Mouse (Mus musculus) WW6 (cell line): ENCODE results near the gene Slc41a3.

Experiments
- DNase-seq: peaks from one replicate; pipeline ENCODE4 v3.0.0-alpha.2; 2013; ENCODE audit warnings: low read depth, low spot score

The Slc41a3 gene

DNA sequence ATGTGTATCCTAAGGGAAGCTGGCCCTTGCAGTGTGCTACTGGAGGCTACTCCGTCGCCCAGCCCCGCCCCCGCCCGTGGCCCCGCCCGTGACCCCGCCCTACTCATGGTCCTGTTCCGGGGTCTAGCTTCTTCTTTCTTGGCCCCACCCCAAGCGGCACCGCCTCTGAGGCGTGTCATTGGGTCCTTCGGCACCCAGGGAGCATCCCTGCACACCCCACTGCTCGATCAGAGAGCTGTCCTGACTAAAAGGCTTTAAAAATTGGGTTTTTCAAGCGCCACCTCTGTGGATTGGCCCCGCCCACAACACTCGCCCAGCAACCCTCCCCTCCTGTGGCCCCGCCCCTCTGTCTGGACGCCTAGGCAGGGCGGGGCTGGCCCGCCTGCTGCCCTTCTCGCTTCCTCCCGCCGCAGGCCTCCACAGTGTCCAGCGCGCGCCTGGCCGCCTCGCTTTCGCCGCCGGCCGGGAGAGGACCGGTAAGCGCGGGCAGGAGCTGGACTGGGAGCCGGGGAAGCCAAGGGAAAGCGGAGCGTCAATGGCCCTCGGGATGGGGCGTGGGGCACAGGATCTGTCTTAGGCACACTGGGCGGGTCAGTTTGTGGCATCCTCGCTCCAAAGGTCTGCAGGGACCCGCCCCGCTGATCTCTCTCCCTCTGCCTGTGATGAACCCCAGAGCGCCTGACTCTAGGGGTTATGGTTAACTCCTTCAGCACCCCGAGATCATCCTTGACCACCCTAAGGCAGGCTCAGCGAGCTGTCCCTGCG is at the start of gene Slc41a3:
Gene Slc41a3 (plus strand): TSS at position 193 of the 765 bp plus-strand sequence.
- peak; percentile 33 for DNase-seq

DNA sequence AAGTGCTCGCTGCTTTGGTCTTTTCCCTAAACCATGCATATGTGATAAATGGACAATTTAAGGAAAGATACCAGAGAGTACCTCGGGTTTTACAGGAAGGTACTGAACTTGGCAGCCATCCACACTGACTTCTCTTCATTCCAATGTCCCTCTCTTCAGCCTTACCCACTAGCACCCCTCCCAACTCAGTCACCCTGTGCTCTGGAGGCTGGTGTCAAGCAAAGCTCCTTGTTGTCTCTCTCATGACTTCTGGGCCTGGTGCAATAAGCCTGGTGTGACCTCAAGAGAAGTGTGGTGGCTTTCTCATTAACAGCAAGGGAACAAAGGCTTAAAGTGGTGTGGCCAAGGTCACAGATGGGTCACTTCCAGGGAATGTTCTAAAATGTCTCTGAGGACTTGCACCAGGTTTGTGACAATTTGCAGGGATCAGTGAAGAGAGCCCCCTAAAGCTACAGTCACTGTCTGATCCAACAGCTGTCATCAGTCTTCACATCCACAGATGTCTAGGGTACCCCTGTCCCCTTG is 47.9 kb upstream of the Slc41a3 start:
- DNase-seq: no peak

DNA sequence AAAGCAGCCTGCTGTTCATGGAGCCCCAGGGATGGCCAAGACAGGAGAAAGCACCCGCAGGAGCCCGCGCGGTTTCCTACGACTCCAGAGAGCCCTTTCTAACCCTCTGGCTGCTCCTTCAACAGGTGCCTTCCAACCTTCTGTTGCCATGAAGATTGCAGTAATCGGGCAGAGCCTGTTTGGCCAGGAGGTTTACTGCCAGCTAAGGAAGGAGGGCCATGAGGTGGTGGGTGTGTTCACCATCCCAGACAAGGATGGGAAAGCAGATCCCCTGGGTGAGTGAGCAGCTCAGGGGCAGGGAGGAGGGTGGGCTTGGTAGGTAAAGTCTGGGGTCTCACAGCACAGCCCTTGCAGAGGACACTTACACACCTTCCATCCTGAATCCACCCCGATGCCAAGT is 47.4 kb upstream of the Slc41a3 start:
- no peak for DNase-seq

DNA sequence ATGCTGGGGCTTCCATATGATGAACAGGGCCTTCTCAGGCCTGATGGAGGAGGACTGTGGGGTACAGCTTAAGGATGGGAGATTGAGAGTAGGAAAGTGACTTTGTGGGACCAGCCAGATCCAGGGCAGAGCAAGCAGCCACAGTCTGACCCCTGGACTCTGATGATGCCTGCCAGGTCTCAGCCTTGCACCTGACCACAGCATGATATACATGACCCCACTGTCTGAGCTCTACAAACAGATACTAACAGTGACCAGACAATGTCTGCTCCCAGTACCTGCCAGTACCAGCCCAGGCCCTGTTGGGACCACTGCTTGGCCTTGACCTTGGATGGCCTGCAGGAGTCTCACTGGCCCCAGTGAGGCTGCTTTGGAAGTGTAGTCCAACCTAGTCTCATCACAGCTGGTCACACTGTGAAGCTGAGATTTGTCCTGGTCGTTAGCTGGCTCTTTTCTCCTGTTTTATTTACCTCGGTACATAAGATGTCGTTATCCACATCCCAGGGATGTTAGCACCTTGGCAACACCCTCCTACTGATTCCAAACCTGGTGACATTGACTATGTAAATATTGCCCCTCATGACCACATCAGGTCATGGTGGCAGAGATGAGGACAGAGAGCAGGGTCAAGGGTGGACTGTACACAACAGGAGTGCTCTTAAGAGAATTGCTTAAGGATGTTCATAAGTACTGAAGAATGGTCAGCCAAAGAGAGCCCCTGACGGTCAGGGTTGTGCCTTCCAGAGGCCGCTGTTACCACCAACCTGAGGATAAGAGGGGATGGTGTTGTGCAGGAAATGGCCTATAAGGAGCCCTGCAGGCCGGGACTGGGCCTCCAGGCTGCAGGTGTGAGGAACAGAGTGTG is 46.5 kb upstream of the Slc41a3 start:
- no peak for DNase-seq

DNA sequence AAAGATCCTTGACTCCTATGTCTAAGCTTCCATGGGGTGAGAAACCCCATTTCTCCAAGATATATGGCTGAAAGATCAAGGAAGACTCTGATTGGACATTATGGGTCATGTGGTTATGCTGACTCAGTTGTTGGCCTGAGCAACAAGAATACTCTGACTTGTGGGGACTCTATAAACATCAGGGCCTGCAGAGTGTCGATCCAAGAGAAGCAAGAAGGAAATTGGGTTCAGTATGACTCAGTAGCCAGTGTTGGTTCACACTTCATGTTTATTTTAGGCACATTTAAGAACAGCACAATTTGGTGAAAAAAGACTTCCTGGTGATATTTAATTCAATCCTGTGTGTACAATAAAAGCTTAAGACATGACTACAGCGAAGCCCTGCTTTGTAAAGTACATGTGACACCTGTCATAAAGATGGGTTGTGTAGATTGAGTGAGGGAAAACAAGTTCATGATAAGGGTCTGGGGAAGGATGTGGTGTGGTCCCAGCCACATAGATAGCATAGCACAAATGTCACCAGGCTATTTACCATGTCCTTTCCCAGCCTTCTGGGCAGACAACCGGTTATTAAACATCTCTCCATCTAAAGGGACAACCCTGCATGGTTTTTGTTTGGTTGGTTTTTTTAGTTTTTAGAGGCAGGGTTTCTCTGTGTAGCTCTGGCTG is 44.0 kb upstream of the Slc41a3 start:
- DNase-seq: no peak

DNA sequence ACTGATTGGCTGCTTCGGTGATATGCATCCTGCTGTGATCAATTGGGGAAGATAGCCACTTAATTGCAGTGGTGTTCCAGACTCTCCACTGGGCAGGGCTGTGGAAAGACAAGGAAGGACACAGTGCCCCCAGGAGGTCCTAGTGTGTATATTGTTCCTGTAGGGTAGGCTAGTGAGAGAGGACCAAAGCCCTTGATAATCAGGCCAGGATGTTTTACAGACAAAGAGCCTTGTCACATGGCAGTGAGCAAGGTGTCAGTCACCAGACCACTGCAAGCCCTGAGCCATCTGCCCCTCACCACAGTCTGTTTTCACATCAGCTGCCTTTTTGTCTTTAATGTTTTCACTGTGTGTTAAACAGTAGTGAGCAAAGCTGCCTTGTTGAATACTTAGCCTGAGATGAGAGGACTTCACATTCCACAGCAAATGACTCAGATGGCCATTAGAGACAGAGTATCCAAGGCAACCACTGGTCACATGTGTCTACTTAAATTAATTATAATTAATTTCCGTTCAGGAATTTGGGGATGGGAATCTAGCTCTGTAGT is 43.2 kb upstream of the Slc41a3 start:
- no peak for DNase-seq

DNA sequence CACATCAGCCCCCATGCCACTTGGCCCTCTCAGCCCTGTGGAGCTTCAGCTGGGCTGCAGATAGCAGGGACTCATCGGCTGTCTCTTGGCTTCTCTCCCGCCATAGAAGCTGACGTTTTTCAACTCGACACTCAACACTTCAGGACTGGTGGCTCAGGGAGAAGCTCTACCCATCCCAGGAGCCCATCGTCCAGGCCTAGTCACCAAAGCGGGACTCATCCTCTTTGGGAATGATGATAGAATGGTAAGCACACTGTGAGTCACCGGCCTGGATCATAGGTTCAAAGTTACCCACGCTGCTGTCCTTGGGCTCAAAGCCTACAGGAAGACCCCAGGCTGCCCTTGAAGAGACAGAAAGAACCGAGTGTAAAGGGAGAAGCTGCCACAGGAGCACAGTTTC is 40.3 kb upstream of the Slc41a3 start:
- DNase-seq: no peak

DNA sequence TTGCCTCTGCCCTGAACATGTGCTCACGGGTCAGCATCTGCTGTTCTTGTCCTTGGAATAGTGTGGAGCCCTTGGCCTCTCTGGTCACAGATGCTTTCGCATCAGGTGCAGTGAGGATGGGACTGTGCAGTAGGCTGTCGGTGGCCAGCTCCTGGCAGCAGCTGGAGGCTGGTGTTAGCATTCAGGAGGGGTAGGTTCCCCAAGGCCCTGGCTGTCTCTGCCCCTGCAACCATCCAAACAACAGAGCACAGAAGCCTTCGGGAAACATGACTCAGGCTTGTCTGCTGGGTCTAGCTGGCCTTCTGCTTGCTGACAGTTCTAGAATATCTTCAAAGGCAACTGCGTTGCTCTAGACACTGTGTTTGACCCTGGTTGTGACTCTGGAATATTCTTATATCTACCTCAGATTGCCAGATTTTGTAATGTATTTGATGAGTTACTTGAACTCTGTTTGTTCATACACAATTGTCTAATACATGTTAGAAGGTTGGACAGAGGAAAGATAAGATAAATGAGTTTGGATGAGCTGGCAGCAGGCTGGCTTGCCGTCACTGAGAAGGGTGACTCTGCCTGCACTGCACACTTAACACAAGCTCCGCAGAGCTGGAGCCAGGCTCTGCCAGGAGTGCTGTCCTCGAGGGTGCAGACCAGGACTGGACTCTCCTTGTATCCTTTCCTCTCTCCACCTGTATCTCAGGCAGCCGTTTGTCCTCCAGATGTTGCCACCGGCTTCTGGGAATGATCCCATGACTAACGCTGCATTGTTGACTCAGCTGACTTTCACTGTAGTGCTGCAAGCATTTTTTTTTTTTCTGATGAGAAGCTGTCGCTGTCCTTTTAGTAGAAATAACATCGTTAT is 38.9 kb upstream of the Slc41a3 start:
- DNase-seq: no peak

DNA sequence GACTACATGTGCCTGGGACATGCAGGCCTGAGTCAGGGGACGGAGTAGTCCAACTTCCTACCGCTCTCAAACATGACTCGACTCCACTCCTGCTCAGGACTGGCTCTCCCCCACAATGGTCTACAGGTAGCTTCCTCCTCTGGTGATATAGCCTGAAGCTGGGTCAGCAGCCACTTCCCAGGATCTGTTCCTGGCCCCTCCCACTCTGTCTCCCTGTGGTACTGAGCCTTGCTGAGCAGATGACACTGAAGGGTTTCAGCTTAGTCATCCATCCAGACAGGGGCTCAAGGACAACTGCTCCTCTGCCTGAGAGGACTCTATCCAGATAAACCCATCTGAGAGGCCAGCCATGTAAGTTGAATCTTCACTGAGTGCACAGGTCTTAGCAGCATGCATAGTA is 37.0 kb upstream of the Slc41a3 start:
- DNase-seq: no peak

DNA sequence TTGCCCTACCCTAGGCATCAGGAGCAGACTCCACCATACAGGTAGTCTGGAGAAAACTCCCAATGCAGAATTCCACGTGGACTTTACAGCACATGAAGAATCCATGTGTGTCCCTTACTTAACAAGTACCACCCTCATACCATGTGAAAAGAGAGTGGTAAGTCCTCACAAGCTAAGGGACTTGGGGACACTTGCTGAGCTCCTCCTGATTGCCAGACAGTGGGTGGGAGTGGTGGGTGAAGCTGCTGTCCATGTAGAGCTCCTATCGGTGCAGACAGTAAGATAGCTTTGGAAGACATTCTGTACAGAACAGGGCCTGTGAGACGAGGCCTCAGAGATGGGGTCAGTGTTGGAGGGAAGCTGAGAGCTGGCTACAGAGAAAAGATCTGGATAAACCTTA is 36.6 kb upstream of the Slc41a3 start:
- no peak for DNase-seq

DNA sequence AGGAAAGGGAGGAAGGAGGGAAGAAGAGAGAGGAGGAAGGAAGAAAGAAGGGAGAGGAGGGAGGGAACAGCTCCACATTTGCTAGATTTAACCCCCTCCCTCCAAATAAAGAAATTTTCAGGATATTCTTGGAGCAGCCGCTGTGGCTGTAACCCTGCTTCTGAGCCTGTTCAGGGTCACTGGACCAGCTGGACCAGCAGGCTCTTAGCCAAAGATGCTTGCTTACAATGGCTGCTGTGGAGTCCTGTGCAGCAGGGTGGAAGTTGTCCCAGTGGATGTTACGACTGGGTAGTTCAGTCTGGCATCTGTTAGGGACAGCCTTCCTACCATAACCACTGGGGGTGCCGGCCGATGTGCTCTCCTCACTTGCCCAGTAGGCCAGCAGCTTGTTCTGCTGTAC is 35.8 kb upstream of the Slc41a3 start:
- no peak for DNase-seq

DNA sequence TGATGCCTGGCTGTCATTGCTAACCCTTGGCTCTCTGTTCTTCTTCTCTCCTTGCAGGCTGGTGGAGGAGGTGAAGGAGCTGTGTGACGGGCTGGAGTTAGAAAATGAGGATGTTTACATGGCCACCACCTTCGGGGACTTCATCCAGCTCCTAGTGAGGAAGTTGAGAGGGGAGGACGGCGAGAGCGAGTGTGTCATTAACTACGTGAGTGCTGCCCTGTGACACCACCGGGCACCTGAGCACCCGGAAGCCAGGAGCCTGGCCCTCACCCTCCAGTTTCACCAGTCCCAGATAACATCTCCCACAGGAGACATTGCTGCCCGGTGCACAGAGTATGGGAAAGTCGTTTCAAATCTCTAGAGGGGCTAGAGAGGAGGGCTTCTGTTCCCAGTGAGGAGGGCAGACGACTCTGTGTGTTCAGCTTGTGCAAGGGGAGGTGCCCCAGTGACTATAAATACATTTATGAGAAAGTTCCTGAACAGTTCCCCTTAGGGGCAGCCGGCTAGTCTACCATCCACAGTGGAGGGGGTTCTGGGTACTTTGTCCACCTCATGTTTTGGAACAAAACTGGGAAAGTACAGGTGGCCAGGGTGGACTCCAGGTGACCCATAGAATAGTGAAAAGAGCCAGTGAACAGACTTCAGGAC is 34.7 kb upstream of the Slc41a3 start:
- DNase-seq: no peak

DNA sequence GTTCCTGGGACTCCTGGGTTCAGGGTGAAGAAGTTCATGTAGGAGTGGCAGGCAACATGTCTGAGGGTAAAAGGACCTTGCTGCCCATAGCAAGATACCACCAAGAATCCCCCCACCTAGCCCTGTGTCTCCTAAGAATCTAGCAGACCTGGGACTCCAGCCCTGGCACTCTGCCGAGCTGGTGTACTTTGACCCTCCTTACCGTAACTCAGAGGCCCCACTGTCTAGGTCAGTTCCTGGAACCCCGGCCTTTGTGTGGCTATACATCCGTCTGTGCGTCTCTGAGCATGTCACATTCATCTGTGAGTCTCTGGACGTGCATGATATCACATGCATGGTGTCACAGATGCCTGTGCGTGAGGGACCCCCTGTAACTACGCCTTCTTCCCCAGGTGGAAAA is 34.1 kb upstream of the Slc41a3 start:
- no peak for DNase-seq

DNA sequence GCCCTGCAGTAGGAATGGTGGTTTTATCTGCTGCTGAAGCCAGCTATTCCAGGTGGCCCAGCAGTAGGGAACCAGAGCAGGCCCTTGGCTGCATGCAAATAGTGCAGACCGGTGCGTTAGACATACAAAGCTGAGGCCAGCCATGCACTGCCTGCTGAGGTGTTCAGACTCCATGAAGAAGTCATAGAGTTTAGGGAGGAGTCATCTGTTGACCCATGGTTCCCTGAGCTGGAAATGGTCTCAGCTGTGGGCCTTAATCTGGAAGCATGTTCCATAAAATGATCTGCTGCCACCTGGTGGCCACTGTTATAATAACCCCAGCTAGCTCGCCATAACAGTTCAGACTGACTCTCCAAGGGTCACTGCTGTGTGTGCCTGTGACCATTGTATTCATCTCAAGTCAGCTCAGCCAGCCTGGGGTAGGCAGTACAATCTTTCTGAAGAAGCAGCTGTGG is 29.2 kb upstream of the Slc41a3 start:
- DNase-seq: peak; percentile 40

DNA sequence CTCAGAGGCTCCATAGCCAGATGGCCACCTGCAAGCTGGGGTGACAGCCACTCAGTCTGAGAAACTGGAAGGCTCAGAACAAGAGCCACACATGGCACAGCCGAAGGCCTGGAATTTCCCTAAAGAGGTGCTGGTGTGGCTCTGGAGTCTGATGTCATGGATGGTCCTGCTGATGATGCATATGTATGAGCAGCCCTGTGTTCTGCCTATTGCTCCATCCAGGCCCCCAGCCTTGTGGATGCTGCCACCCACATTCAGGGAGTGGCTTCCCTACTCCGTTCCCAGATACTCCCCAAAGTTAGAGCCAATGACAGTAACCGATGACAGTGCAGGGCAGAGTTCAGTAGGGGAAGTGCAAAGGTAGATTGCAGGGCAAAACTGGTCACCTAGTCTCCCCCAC is 26.4 kb upstream of the Slc41a3 start:
- no peak for DNase-seq

DNA sequence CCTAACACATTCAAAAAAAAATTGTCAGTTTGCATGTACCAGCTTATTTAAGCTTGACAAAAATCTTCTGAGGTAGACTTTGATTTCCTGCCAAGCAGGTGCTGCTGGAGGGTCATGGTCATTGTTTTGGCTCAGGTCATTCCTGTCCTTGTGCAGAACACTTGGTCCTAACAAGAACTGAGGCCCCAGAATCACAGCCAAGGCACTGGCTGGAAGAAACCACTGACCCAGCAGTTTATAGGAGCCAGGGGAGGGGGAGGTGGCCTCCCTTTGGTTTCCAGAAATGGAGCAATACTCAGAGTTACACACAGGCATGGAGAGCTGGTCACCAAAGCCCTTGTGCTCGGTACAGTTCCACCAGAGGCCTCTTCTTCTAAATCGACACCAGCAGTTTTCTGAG is 22.2 kb upstream of the Slc41a3 start:
- DNase-seq: no peak

DNA sequence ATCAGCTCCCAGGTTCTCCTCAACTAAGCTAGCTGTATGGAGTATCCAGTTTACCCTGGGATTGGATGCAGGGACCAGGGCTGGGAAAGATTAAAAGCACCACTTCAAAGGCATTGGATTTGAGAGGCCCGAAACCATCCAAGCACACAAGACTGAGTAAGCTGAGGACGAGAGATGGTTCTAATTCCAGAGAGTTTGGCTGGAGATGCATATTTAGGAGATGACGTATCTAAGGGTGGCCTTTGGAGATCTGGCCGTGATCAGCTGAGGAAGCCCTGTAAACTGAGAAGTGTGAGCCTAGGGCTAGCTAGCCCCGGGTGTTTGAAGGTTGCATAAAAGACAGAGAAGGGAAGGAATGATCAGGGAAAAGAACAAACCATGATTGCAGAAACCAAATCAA is 16.4 kb upstream of the Slc41a3 start:
- DNase-seq: no peak

DNA sequence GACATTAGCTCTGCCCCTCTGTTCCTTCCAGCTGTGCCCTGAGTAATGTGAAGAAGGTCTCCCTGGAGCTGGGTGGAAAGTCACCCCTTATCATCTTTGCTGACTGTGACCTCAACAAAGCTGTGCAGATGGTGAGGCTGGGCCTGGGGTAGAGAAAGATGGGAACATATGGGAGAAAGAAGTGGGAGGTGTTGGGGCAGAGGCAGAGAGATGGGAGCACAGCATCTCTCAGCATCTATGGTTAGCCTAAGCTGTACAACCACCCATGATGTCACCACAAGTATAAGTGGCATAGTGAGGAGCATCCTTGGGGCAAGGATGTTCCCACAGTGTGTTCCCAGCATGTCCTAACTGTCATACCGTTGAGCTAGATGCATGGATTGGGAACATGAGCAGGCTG is 13.8 kb upstream of the Slc41a3 start:
- no peak for DNase-seq

DNA sequence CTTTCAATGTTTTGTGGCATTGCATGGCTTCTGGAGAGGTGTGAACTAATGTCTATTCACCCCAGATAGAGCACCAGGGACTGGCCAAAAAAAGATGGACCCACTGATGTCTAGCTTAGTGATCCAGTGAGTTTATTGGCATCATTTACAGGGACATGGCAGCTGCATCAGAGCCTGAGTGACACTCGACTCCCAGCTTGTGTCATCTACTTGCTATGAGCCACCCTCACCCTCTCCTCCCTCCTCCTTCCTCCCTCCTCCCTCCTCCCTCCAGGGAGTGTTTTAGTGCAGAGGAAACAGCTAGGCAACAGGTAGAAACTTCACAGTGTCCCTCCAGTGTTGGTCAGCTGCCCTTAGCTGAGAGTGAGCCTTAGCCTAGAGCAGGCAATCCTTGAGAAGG is 9.6 kb upstream of the Slc41a3 start:
- DNase-seq: no peak

DNA sequence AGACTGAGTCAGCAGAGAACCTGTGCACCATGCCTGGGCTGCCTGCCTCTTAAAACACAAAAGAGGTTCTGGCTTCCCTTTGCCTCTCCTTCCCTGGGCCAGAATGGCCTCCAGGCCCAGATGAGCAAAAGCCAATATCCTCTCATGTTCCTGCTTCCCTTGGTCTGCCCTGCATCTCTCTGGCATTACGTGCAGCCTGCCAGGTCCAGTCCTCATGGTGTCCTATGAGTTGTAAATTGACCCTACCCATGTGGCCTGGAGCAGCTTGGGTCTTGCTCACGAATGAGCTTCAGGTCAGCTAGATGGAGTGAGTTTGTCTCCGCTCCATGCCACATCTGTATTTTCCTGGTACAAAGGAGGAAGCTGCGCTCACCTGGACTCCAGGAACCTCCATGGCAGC is 7.5 kb upstream of the Slc41a3 start:
- no peak for DNase-seq
